Mouse (Mus musculus): Measurements from ENCODE around the gene Cpa2. TPM values are rescaled to one million over a fixed set of nuclear protein-coding genes. Genes with fewer than 3 reads are reported as not detected.

Gene Cpa2
- total and polyA plus RNA-seq, 3 experiments, result 0.12 TPM; not detected in 2

DNA sequence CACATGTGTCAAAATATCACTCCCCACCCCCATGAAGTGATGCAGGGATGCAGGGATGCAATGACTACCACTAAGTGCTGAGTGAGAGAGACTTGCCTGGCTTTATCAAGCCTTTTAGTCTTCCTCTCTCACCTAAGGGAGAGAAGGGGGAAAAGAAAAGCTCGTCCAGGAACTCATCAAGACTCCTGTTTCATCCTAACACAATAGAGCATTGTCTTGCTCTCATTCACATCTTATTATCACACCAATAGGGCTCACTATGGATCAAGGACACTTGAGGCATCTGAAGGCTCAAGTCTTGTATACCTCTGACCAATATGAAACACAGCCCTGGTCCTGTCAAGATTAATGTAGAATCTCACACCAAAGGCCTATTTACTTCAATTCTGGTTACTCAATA is 59.6 kb downstream of the Cpa2 start:
- Histone ChIP-seq H3K36me3 (ENCODE audit: control insufficient read depth, insufficient read depth, low read length) (no peaks in the 10 kb centered on the region), H3K9ac (ENCODE audit: low read depth, low read length) (no peak overlapping the region), H3K27ac (no peak overlapping the region), H3K4me1 (ENCODE audit: control insufficient read depth, insufficient read depth, low read length) (no peaks in the 10 kb centered on the region), H3K27me3 (ENCODE audit: control insufficient read depth, insufficient read depth, low read length) (no peaks in the 10 kb centered on the region), H3K79me2 (replicated peaks; ENCODE audit: control insufficient read depth, insufficient read depth, low read length) (no peaks in the 10 kb centered on the region), H3K4me3 (no peak overlapping the region)
- WGBS, result 96% methylated on average over 1 of the region's 1 CpGs
- no peak for DNase-seq
- intact Hi-C loops (cut with DNase I), result no loop called here
- TF ChIP-seq CTCF (IDR thresholded peaks at IDR 0.05) (no peak), EP300 (IDR thresholded peaks at IDR 0.05; ENCODE audit: insufficient read depth, low read depth, low read length) (no peak), POLR2A (IDR thresholded peaks at IDR 0.05; ENCODE audit: insufficient read depth, low read depth, low read length) (no peak)

- no peaks in the 10 kb centered on the region for H3K4me1 ChIP-seq (ENCODE audit: control insufficient read depth, insufficient read depth, low read length)
- H3K27me3 ChIP-seq (ENCODE audit: control insufficient read depth, insufficient read depth, low read length), result no peaks in the 10 kb centered on the region
- no peak overlapping the region for H3K27ac ChIP-seq
- no peak overlapping the region for H3K9ac ChIP-seq (ENCODE audit: low read depth, low read length)
- TF ChIP-seq EP300 (IDR thresholded peaks at IDR 0.05; ENCODE audit: insufficient read depth, low read depth, low read length) (no peak), CTCF (IDR thresholded peaks at IDR 0.05) (no peak), POLR2A (IDR thresholded peaks at IDR 0.05; ENCODE audit: insufficient read depth, low read depth, low read length) (no peak)
- H3K36me3 ChIP-seq (ENCODE audit: control insufficient read depth, insufficient read depth, low read length), result no peaks in the 10 kb centered on the region
- H3K4me3 ChIP-seq, result no peak overlapping the region
- no peak for DNase-seq
- H3K79me2 ChIP-seq (replicated peaks; ENCODE audit: control insufficient read depth, insufficient read depth, low read length), result no peaks in the 10 kb centered on the region
- WGBS, result 92% methylated on average over 7 of the region's 7 CpGs
- intact Hi-C loops (cut with DNase I), result no loop called here
These were observed 63.0 kb downstream of the Cpa2 start for GRCm38 (mm10) chr6:30604342-30604867.

- Histone ChIP-seq H3K27ac (no peak overlapping the region), H3K36me3 (ENCODE audit: control insufficient read depth, insufficient read depth, low read length) (no peaks in the 10 kb centered on the region), H3K4me3 (no peak overlapping the region), H3K9ac (ENCODE audit: low read depth, low read length) (no peak overlapping the region), H3K79me2 (replicated peaks; ENCODE audit: control insufficient read depth, insufficient read depth, low read length) (no peaks in the 10 kb centered on the region), H3K4me1 (ENCODE audit: control insufficient read depth, insufficient read depth, low read length) (no peaks in the 10 kb centered on the region), H3K27me3 (ENCODE audit: control insufficient read depth, insufficient read depth, low read length) (no peaks in the 10 kb centered on the region)
- TF ChIP-seq CTCF (IDR thresholded peaks at IDR 0.05), result no peak
- no peak for TF ChIP-seq EP300 (IDR thresholded peaks at IDR 0.05; ENCODE audit: insufficient read depth, low read depth, low read length)
- no peak for TF ChIP-seq POLR2A (IDR thresholded peaks at IDR 0.05; ENCODE audit: insufficient read depth, low read depth, low read length)
- intact Hi-C loops (cut with DNase I), result no loop called here
- DNase-seq, result no peak
- 88% methylated on average over 4 of the region's 4 CpGs for WGBS
These were observed 63.7 kb downstream of the Cpa2 start for GRCm38 (mm10) chr6:30605111-30605510.

GRCm38 (mm10) chr6:30605672-30606071 is 64.3 kb downstream of the Cpa2 start:
- TF ChIP-seq CTCF (IDR thresholded peaks at IDR 0.05), result no peak
- no peak for TF ChIP-seq EP300 (IDR thresholded peaks at IDR 0.05; ENCODE audit: insufficient read depth, low read depth, low read length)
- TF ChIP-seq POLR2A (IDR thresholded peaks at IDR 0.05; ENCODE audit: insufficient read depth, low read depth, low read length), result no peak
- H3K4me1 ChIP-seq (ENCODE audit: control insufficient read depth, insufficient read depth, low read length), result no peaks in the 10 kb centered on the region
- WGBS, result 85% methylated on average over 5 of the region's 5 CpGs
- H3K9ac ChIP-seq (ENCODE audit: low read depth, low read length), result no peak overlapping the region
- no peaks in the 10 kb centered on the region for H3K27me3 ChIP-seq (ENCODE audit: control insufficient read depth, insufficient read depth, low read length)
- H3K4me3 ChIP-seq, result no peak overlapping the region
- intact Hi-C loops (cut with DNase I), result no loop called here
- H3K27ac ChIP-seq, result no peak overlapping the region
- DNase-seq, result no peak
- no peaks in the 10 kb centered on the region for H3K36me3 ChIP-seq (ENCODE audit: control insufficient read depth, insufficient read depth, low read length)
- no peaks in the 10 kb centered on the region for H3K79me2 ChIP-seq (replicated peaks; ENCODE audit: control insufficient read depth, insufficient read depth, low read length)

DNA sequence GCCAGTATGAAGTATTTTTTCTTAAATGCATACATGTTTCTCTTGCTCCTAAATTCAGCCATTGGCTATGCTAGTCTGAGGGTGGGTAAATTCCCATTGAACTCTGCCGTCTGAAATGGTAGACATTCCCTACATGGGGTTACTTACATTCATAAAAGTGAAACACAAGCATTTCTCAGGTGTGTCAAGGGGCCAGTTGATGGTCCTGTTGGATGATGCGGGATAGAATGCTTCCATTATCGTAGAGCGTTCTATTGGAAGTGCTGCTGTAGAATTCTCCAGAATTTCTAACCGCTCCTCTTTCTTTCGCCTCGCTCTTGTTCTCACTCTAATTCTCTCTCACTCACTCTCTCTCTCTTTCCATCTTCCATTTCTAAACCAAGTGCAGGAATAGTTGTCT is 69.3 kb downstream of the Cpa2 start, which contains the start of gene Cpa5:
Cpa5 (plus strand) TSS at position 301 of the 400 bp plus-strand sequence.
- Histone ChIP-seq H3K79me2 (replicated peaks; ENCODE audit: control insufficient read depth, insufficient read depth, low read length) (no peaks in the 10 kb centered on the region), H3K27ac (no peak within 1 kb of the TSS), H3K36me3 (ENCODE audit: control insufficient read depth, insufficient read depth, low read length) (no peaks in the 10 kb centered on the region), H3K4me3 (no peak within 1 kb of the TSS), H3K27me3 (ENCODE audit: control insufficient read depth, insufficient read depth, low read length) (no peaks in the 10 kb centered on the region), H3K4me1 (ENCODE audit: control insufficient read depth, insufficient read depth, low read length) (no peaks in the 10 kb centered on the region), H3K9ac (ENCODE audit: low read depth, low read length) (no peak within 1 kb of the TSS)
- 96% methylated on average over 7 of the region's 7 CpGs for WGBS
- no peak for DNase-seq
- intact Hi-C loops (cut with DNase I), result no loop called here
- TF ChIP-seq EP300 (IDR thresholded peaks at IDR 0.05; ENCODE audit: insufficient read depth, low read depth, low read length) (no peak), CTCF (IDR thresholded peaks at IDR 0.05) (no peak), POLR2A (IDR thresholded peaks at IDR 0.05; ENCODE audit: insufficient read depth, low read depth, low read length) (no peak)

- 90% methylated on average over 5 of the region's 5 CpGs for whole genome bisulfite sequencing
- H3K36me3 ChIP-seq (ENCODE audit: control insufficient read depth, insufficient read depth, low read length), result no peaks in the 10 kb centered on the region
- no peaks in the 10 kb centered on the region for H3K4me1 ChIP-seq (ENCODE audit: control insufficient read depth, insufficient read depth, low read length)
- no peak overlapping the region for H3K4me3 ChIP-seq
- H3K79me2 ChIP-seq (replicated peaks; ENCODE audit: control insufficient read depth, insufficient read depth, low read length), result no peaks in the 10 kb centered on the region
- no peak for DNase-seq
- no peak overlapping the region for H3K9ac ChIP-seq (ENCODE audit: low read depth, low read length)
- TF ChIP-seq CTCF (IDR thresholded peaks at IDR 0.05) (no peak), POLR2A (IDR thresholded peaks at IDR 0.05; ENCODE audit: insufficient read depth, low read depth, low read length) (no peak)
- no peaks in the 10 kb centered on the region for H3K27me3 ChIP-seq (ENCODE audit: control insufficient read depth, insufficient read depth, low read length)
- intact Hi-C loops (cut with DNase I), result no loop called here
- H3K27ac ChIP-seq, result no peak overlapping the region
These were observed 69.8 kb downstream of the Cpa2 start for GRCm38 (mm10) chr6:30611212-30611611.

Other genes starting within 250 kb of the Cpa2 start
- 10 to 100 TPM; 61.5 to 61.7 TPM for gene Ube2h, start 237.0 kb upstream of the Cpa2 start, total RNA-seq (2021)
- gene Ube2h, start 237.0 kb upstream of the Cpa2 start, polyA plus RNA-seq (2012; rRNA removed), result 29.4 and 44.2 TPM in 2 replicates
- 10 to 100 TPM; 16.0 to 16.2 TPM for gene Zc3hc1, start 150.6 kb upstream of the Cpa2 start, total RNA-seq (2021)
- 13.4 and 15.1 TPM in 2 replicates for gene Zc3hc1, start 150.6 kb upstream of the Cpa2 start, polyA plus RNA-seq (2012; rRNA removed)
- 10 to 100 TPM; 47.4 to 52.0 TPM for gene Klhdc10, start 139.7 kb upstream of the Cpa2 start, total RNA-seq (2021)
- 19.4 and 41.4 TPM in 2 replicates for gene Klhdc10, start 139.7 kb upstream of the Cpa2 start, polyA plus RNA-seq (2012; rRNA removed)
- 1 to 10 TPM; 6.3 to 7.5 TPM for gene Tmem209, start 31.8 kb upstream of the Cpa2 start, total RNA-seq (2021)
- 15.9 and 32.9 TPM in 2 replicates for gene Tmem209, start 31.8 kb upstream of the Cpa2 start, polyA plus RNA-seq (2012; rRNA removed)
- gene Ssmem1, start 31.7 kb upstream of the Cpa2 start, total RNA-seq (2021), result not detected
- 0.16 TPM in 1 of 2 replicates, not detected in the other for gene Ssmem1, start 31.7 kb upstream of the Cpa2 start, polyA plus RNA-seq (2012; rRNA removed)
- not detected for gene Cpa4, start 26.8 kb downstream of the Cpa2 start, total RNA-seq (2021)
- gene Cpa4, start 26.8 kb downstream of the Cpa2 start, polyA plus RNA-seq (2012; rRNA removed), result not detected in 2 replicates
- not detected for gene Cpa5, start 69.4 kb downstream of the Cpa2 start, total RNA-seq (2021)
- not detected in 2 replicates for gene Cpa5, start 69.4 kb downstream of the Cpa2 start, polyA plus RNA-seq (2012; rRNA removed)
- gene Cpa1, start 97.6 kb downstream of the Cpa2 start, total RNA-seq (2021), result under 1 TPM in 1 of 2 experiments, not detected in 1; 0.14 TPM
- 0.21 and 0.44 TPM in 2 replicates for gene Cpa1, start 97.6 kb downstream of the Cpa2 start, polyA plus RNA-seq (2012; rRNA removed)
- gene Cep41, start 152.2 kb downstream of the Cpa2 start, total RNA-seq (2021), result 1 to 10 TPM; 1.3 to 1.4 TPM
- gene Cep41, start 152.2 kb downstream of the Cpa2 start, polyA plus RNA-seq (2012; rRNA removed), result 1.9 and 2.3 TPM in 2 replicates
- 1 to 10 TPM; 6.2 to 8.3 TPM for gene Mest, start 182.0 kb downstream of the Cpa2 start, total RNA-seq (2021)
- gene Mest, start 182.0 kb downstream of the Cpa2 start, polyA plus RNA-seq (2012; rRNA removed), result 19.5 and 28.1 TPM in 2 replicates

Measured in heart, adult 2 months (tissue).